Mouse (Mus musculus): ENCODE data around the gene Slc16a2. TPM values are rescaled to one million over a fixed set of nuclear protein-coding genes. Genes with fewer than 3 reads are reported as not detected.

The Slc16a2 gene
- 41.4 and 47.5 TPM in 2 replicates for total RNA-seq (2021)
- long read RNA-seq, full-length matches to known transcripts: 13 of 34 reads
- long read RNA-seq, partial matches to known transcripts: 2 of 34 reads
- long read RNA-seq, other reads (novel, unspliced or antisense): 19 of 34 reads

DNA sequence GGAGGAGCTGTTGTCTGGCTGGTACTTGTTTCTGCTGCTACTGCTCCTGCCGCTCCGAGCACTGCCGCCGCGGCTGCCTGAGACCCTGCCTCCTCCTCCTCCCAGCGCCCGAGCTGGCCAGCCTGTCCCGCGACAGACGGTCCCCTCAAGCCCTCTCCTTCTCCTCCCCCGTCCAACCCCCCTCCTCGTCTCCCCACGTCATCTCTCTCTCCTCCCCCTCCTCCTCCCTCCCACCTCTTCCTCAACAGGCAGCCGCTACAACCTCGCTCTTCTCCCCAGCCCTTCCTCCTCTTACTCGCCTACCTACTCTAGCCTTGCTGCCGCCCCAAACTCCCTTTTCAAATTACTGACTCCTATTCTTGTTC, at the start of gene Slc16a2:
Slc16a2 (minus strand) TSS at position 152 of the 365 bp plus-strand sequence.
- DNase-seq: peak; percentile 61

DNA sequence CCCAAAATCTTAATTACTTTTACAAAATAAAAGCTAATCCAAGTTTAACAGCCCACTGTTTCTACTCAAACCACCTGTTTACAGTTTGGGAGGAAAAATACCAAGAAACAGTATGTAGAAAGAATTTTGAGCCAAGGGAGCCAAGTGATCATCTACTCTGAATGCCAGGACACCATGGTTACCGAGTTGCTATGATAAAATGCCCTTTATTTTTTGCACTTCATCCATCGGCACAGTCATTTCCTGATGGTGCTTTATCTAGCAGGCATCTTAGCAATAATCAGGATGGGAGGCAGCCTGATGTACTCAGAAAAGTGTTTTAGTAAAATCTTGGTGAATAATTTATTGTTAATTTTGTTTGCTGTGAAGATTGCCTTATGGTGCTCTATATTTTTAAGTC, 41.7 kb upstream of the Slc16a2 start:
- DNase-seq: no peak

DNA sequence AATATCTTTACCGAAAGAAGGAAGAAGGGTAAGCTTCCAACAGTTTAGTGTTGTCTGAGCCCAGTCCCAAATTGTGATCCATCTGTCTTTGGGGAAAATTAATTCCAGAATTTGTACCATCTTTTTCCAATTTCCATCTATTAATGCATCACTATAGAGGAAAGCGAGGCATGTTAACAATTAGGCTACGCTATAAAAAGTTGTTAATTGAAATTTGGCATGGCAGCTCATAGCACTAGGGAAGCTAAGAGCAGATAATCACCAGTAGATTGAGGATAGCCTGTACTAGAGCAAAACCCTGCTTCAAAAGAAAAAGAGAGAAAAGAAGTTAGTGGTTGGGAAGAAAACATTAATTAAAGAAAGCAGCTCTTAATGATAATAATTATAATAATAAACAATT, 41.1 kb upstream of the Slc16a2 start:
- DNase-seq: no peak

GRCm38 (mm10) chrX:103845266-103845665, 23.5 kb upstream of the Slc16a2 start:
- DNase-seq: no peak

DNA sequence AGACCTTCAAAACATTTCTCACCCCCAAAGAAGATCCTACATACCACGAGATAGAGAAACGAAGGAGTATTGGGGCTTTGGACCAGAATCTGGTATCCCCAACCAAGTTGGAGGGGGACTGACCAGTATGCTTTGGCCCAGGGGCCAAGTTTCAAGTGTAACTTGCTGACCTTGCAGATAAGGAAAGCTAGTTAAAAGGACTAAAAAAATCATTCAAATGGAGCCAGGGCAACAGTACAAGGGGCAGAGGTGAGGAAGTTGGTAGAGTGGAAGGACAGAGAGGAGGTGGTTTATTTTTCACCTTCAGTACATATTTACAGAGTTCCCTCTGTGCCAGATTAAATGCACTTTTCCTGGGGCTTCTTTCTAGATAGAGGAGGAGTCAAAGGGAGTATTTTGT, 7.1 kb upstream of the Slc16a2 start:
- DNase-seq: no peak

GRCm38 (mm10) chrX:103822271-103822811, 558 bp upstream of the Slc16a2 start:
- peak; percentile 65 for DNase-seq

- DNase-seq: no peak
Measured at GRCm38 (mm10) chrX:103821195-103821831, 470 bp downstream of the Slc16a2 start.

GRCm38 (mm10) chrX:103820307-103821194, 1.2 kb downstream of the Slc16a2 start:
- peak; percentile 24 for DNase-seq

DNA sequence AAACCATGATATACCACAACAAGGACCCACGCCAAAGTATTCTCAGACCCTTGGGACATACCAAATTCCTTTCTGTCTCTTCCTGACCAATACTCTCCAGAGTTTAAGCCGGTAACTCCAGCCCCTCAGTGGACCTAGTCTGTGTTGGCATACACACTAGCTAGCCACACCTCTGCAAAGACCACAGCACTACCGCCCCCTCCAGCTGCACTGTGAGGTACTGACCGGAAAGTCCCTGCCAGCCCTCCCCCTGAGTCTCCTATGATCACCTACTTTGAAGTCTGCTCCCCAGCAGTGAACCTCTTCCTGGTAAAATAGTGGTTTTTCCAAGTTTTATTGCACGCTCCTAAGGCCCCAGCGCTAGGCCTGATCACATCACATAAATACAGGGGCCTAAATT, 2.5 kb downstream of the Slc16a2 start:
- DNase-seq: no peak

GRCm38 (mm10) chrX:103812690-103813089, 9.1 kb downstream of the Slc16a2 start:
- DNase-seq: no peak

DNA sequence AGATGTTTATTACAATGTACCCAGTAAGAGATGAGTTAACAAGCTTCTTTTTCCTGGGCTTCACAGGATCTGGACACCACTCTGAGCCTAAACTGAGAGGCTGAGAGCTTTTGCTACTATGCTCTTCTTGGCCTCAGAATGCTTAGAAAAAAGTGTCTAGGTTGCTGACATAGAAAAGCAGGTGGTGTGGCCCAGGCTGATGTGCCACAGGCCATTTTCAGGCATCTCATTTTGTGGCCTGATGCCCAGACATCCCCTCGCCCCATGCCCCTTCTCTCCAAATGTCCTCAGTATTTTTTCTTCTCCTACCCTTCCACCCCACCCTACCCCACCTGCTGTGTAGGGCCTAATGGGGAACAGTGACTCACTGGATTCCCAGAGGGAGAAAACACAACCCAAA, 11.3 kb downstream of the Slc16a2 start:
- DNase-seq: no peak

GRCm38 (mm10) chrX:103806373-103806772, 15.4 kb downstream of the Slc16a2 start:
- DNase-seq: no peak

DNA sequence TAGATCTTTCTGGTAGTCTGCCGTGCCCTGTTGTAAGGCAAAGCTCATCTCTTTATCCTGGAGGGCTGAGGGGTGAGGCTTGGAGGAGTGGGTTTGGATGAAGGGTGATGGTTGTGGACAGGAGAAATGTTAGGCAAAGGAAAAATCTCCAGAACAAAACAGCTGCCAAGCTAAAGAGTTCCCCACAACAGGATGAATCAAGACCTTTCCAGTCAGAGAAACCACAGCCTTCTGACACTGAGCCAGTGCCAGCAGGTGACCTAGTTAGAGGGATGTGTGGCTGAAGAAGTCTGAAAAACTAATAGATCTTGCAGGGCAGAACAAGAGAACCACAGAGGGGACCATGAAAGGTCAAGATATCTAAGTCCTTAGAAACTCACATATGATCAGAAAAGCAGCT, 24.8 kb downstream of the Slc16a2 start:
- DNase-seq: no peak

- no peak for DNase-seq
Measured at GRCm38 (mm10) chrX:103795506-103795905, 26.3 kb downstream of the Slc16a2 start.

DNA sequence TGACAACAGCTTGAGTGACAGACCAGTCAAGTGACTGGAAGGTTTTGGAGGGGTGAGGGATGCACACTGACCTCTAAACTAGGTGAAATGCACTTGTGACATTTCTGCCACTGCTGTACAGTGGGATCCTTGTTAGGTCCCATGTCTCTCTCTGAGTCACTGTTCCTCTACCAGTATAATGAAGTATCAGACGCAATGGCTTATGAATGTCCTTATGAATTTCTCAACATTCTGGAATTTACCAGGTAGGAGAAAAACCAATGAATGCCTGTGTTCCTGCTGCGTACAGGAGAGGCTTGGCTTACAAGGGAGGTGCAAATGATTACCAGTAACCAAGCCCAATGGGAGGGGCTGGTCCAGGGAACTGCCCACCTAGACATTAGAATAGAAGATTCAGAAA, 30.5 kb downstream of the Slc16a2 start:
- DNase-seq: no peak

DNA sequence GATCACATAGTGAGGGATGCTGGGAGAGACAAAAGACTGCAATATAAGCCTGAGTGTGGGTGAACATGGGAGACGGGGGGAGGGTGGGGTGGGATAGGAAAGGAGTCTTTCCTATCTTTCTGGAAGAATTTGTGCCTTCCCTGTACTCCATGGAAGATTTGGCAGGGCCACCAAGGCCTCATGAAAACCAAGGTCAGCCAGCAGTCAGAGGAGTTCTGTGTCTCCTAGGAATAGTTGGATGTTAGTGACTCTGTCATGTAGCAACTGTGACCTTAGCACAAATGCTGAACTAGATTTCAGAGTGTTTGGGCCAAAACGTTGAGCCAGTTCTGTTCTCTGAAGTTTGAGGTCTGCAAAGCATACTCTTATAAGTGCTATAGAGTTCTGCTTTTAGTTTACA, 36.1 kb downstream of the Slc16a2 start:
- DNase-seq: peak; percentile 28

- DNase-seq: no peak
Measured at GRCm38 (mm10) chrX:103776412-103776811, 45.4 kb downstream of the Slc16a2 start.

DNA sequence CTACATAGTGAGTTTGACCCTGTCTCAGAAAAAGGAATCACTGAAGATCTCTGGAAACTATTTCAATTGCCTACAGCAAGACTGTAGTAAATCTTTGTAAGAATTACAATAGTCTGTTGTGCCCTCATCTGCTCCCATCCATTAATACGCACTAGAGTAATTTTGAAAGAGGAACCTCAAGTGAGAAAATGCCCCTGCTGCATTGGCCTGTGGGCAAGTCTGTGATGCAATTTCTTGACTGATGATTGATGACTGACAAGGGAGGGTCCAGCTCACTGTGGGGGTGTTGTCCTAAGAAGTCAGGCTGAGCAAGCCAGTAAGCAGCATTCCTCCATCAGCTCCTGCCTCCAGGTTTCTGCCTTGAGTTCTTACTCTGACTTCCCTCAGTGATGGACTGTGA, 75.6 kb downstream of the Slc16a2 start:
- no peak for DNase-seq

DNA sequence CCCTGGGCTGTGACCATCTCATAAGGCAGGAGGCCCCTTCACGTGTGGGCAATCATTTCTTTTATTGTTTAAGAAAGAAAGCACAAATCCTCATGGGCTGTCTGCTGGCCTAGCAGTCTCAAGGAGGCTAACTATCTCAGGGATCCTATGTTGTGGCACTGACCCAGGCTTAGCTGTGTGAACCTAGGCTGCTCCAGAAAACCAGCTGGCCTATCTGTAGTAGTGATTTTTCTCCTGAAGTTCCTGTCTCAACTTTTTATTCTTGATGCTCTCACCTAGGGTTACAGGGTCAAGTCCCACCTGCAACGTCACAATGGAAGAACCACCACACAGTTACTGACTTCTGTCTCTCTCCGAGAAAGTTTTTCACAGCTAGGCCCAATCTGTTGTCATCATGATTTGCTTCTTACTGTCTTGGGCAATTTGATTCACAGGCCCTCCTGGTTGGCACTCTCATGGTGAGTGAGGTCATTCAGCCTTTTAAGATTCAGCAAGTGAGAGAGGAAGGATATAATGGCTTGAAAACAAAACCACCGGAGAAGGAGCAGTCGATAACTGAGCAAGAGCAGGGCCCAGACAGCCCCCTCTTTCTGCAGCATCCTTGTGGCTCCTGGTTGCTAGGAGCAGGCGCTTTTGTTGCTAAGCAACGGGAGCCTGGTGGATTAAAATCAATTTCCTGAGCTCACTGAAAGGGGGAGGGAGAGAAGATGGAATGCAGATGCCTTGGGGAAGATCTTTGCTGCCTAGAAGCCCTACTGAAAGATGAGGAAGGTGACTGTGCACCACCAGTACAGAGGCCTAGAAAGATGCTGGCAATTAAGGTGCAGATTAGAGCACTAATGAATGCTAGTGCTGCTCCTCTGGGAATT, 77.4 kb downstream of the Slc16a2 start:
- DNase-seq: no peak

DNA sequence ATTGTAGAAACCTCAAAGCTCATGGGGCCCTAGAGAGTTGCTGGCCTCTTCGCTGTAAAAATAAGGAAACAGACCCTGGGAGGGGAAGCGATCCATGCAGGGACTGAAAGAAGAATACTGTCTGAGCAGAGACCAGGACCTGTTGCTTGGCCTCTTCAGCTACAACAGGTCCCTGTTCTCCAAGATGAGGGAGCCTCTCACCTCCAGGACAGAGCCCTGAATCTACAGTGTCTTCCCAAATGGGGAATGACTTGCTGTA, 79.8 kb downstream of the Slc16a2 start:
- DNase-seq: no peak

DNA sequence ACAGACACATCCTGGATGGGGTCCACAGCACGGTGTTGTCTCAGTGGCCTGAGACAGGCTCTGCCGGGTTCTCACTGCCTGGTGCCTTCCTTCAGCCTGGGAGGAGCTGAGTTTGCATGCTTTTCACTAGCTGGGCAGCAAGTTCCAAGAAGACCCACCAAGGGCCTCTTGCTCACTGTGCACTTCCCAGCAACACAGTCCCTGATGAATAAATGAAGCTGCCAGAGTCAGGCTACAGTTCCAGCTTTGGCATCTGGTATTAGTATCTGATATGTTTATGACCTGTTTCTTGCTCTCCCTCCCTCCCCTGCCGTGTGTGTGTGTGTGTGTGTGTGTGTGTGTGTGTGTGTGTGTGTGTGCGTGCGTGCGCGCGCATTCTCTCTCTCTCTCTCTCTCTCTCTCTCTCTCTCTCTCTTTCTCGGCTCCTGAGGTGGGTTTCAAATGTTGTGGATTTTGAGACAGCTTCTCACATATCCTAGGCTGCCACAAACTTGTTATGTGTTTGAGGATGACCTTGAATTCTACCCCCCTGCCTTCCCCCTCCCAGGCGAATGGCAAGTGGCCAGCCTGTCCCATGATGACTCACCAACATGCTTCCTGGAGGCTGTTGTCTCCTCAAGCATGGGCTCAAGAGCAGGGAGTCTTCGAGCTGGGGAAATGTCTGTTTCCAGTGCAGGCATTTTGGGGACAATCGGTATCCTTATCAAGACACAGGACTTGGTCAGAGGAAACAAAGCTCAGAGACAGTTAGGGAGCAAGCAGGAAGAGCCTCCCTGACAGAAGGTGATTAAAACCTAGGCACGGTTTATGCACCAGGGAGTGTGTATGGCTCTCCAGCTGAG, 80.3 kb downstream of the Slc16a2 start:
- DNase-seq: peak; percentile 73

Measured in adrenal gland, postnatal 25 days (tissue).